Mouse (Mus musculus) liver, adult (tissue): Measurements from ENCODE around the gene Focad.

Experiments
- GATA4 ChIP-seq: IDR thresholded peaks from 2 replicates; pipeline ENCODE4 v1.6.1; 2014; ENCODE audit warnings: mild to moderate bottlenecking, low read length; ENCODE audit not compliant: insufficient replicate concordance

Focad gene

GRCm38 (mm10) chr4:88307691-88308090 is 213.3 kb downstream of the Focad start:
- no peak for TF ChIP-seq GATA4

GRCm38 (mm10) chr4:88308342-88309116 is 214.1 kb downstream of the Focad start:
- no peak for TF ChIP-seq GATA4

- TF ChIP-seq GATA4 = no peak
Observed at GRCm38 (mm10) chr4:88309676-88310075, 215.2 kb downstream of the Focad start.

- TF ChIP-seq GATA4 = no peak
Observed at GRCm38 (mm10) chr4:88314898-88315297, 220.5 kb downstream of the Focad start.

- TF ChIP-seq GATA4 = no peak
Observed at GRCm38 (mm10) chr4:88320067-88320466, 225.6 kb downstream of the Focad start.

- TF ChIP-seq GATA4 = no peak
Observed at GRCm38 (mm10) chr4:88325392-88325791, 231.0 kb downstream of the Focad start.

- TF ChIP-seq GATA4 = no peak
Observed at GRCm38 (mm10) chr4:88334533-88334932, 240.1 kb downstream of the Focad start.

- no peak for TF ChIP-seq GATA4
Observed at GRCm38 (mm10) chr4:88336753-88337152, 242.3 kb downstream of the Focad start.

GRCm38 (mm10) chr4:88337365-88337764 is 242.9 kb downstream of the Focad start:
- no peak for TF ChIP-seq GATA4

GRCm38 (mm10) chr4:88338130-88338529 is 243.7 kb downstream of the Focad start:
- TF ChIP-seq GATA4 = no peak

- no peak for TF ChIP-seq GATA4
Observed at GRCm38 (mm10) chr4:88344468-88344867, 250.0 kb downstream of the Focad start.

- no peak for TF ChIP-seq GATA4
Observed at GRCm38 (mm10) chr4:88345065-88345464, 250.6 kb downstream of the Focad start.

GRCm38 (mm10) chr4:88345938-88346337 is 251.5 kb downstream of the Focad start:
- TF ChIP-seq GATA4 = no peak

GRCm38 (mm10) chr4:88350910-88351309 is 256.5 kb downstream of the Focad start:
- TF ChIP-seq GATA4 = no peak

GRCm38 (mm10) chr4:88356652-88357051 is 262.2 kb downstream of the Focad start:
- TF ChIP-seq GATA4 = no peak

GRCm38 (mm10) chr4:88357431-88357830 is 263.0 kb downstream of the Focad start:
- no peak for TF ChIP-seq GATA4

- TF ChIP-seq GATA4 = no peak
Observed at GRCm38 (mm10) chr4:88369951-88370350, 275.5 kb downstream of the Focad start.
